Mouse (Mus musculus) heart, embryonic 14.5 days (tissue): ENCODE results near the gene Cacna1g. TPM values are rescaled to one million over a fixed set of nuclear protein-coding genes. Genes with fewer than 3 reads are reported as not detected.
A peak's percentile ranks its signal among the peaks of the same experiment; 100 is the strongest.

Experiments
- ATAC-seq: fragments of 200-750 bp; cut with Nextera tagmentation; 2 replicates; pipeline ENCODE4 v1.8.0; 2017; ENCODE audit warnings: low read depth, moderate TSS enrichment; ENCODE audit not compliant: insufficient number of reproducible peaks, insufficient read depth, low FRiP score
- H3K27ac ChIP-seq, 2 experiments: fragments of 200-500 bp in 1 of 2; fragments of 300-500 bp in 1 of 2; sonication (generic) in 1 of 2; replicated peaks in 1 of 2; 2 replicates each; pipeline ENCODE4 v1.5.1; 2012 to 2014; ENCODE audit warnings: low read depth in 2 of 2, low read length in 2 of 2, control low read depth in 1 of 2, mild to moderate bottlenecking in 1 of 2, mixed read lengths in 1 of 2; ENCODE audit not compliant: control insufficient read depth in 1 of 2, insufficient read depth in 1 of 2
- H3K27me3 ChIP-seq: fragments of 300-500 bp; sonication (generic); 2 replicates; pipeline ENCODE4 v1.6.1; 2014; ENCODE audit warnings: mild to moderate bottlenecking, low read length, control low read depth; ENCODE audit not compliant: control insufficient read depth, insufficient read depth
- H3K36me3 ChIP-seq: fragments of 300-500 bp; sonication (generic); 2 replicates; pipeline ENCODE4 v1.6.1; 2014; ENCODE audit warnings: mild to moderate bottlenecking, control low read depth, low read length, mixed read lengths; ENCODE audit not compliant: control insufficient read depth, insufficient read depth
- H3K4me1 ChIP-seq, 2 experiments: fragments of 200-500 bp in 1 of 2; fragments of 300-500 bp in 1 of 2; sonication (generic) in 1 of 2; 2 replicates each; pipeline ENCODE4 v1.6.1; 2012 to 2014; ENCODE audit warnings: low read length in 2 of 2, control low read depth in 1 of 2, mixed read lengths in 1 of 2; ENCODE audit not compliant: control insufficient read depth in 2 of 2, insufficient read depth in 2 of 2
- H3K4me2 ChIP-seq: fragments of 300-500 bp; sonication (generic); 2 replicates; pipeline ENCODE4 v1.6.1; 2014; ENCODE audit warnings: mild to moderate bottlenecking, low read length
- H3K4me3 ChIP-seq, 2 experiments: fragments of 200-500 bp in 1 of 2; fragments of 300-500 bp in 1 of 2; sonication (generic) in 1 of 2; 2 replicates each; pipeline ENCODE4 v1.5.1; 2012 to 2014; ENCODE audit warnings: low read length in 2 of 2, mild to moderate bottlenecking in 2 of 2, control low read depth in 1 of 2, low read depth in 1 of 2, moderate library complexity in 1 of 2; ENCODE audit not compliant: control insufficient read depth in 1 of 2, insufficient read depth in 1 of 2
- H3K9ac ChIP-seq: fragments of 300-500 bp; sonication (generic); 2 replicates; pipeline ENCODE4 v1.6.1; 2014; ENCODE audit warnings: mild to moderate bottlenecking, low read length
- H3K9me3 ChIP-seq: fragments of 300-500 bp; sonication (generic); 2 replicates; pipeline ENCODE4 v1.6.1; 2016; ENCODE audit warnings: low read length, control low read depth; ENCODE audit not compliant: control insufficient read depth
- WGBS: fragments of 180-500 bp; shearing (Covaris S2); extraction: QIAGEN DNeasy Blood & Tissue Kit; methylation state at CpG from one replicate; pipeline ENCODE4 v1.1.7; 2014; 5-methylcytosine and 5-hydroxymethylcytosine counted together
- polyA plus RNA-seq: library from polyadenylated mRNA; unstranded; fragments of >200 nt; fragmentation: Nextera tagmentation; extraction: Ambion mirVana; gene quantifications from 2 replicates; pipeline ENCODE4 v1.2.1, GENCODE M21; 2014

The Cacna1g gene
- polyA plus RNA-seq, 1 experiment from 2014 or later: 7.7 TPM

GRCm38 (mm10) chr11:94486001-94486400, 12.0 kb upstream of the Cacna1g start, which contains the start of gene Spata20:
TSS of gene Spata20 (minus strand) at chr11:94486179.
- H3K4me1 ChIP-seq: peaks cover 0 to 4% of the 10 kb centered on the region in 2 experiments; a peak in 3 of 4 replicates
- peak within 1 kb of the TSS; percentile 53 for H3K4me2 ChIP-seq
- H3K4me3 ChIP-seq: peak within 1 kb of the TSS in 1 of 2 experiments; percentile 14; a peak in 1 of 4 replicates
- H3K9ac ChIP-seq: no peak within 1 kb of the TSS; the same call in 1 of the 2 replicates
- peaks cover 6% of the 10 kb centered on the region for H3K36me3 ChIP-seq
- no peak within 1 kb of the TSS for H3K27ac ChIP-seq
- peaks cover 17% of the 10 kb centered on the region for H3K27me3 ChIP-seq
- peak; percentile 51 for ATAC-seq
- no peaks in the 10 kb centered on the region for H3K9me3 ChIP-seq
- WGBS: 3% methylated on average over 24 of the region's 24 CpGs

DNA sequence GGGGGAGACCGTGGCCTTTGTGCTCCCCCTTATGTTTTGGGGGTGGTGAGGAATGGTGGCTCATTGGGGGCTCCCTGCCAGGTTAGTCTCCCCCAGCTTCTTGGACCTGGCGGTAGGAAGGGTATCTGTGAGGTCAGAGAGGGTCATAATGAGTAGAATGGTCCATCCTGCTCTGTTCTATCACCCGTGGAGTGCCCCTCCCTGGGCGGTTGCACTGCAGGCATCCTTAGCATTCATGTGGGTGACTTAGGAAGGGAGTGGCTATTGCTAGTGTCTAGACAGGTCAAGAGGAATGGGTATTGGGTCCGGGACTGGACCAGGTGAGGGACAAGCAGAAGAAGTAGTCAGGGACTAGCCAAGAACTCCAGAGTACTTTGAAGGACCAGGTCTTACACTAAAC, 11.2 kb upstream of the Cacna1g start:
- 72% methylated on average over 5 of the region's 5 CpGs for WGBS
- no peak overlapping the region for H3K4me2 ChIP-seq
- no peak overlapping the region for H3K9ac ChIP-seq
- no peaks in the 10 kb centered on the region; the same call in 1 of the 2 replicates for H3K36me3 ChIP-seq
- H3K9me3 ChIP-seq: no peaks in the 10 kb centered on the region
- no peak for ATAC-seq
- peaks cover 0 to 3% of the 10 kb centered on the region in 2 experiments; a peak in 1 of 4 replicates for H3K4me1 ChIP-seq
- peaks cover 13% of the 10 kb centered on the region for H3K27me3 ChIP-seq
- H3K4me3 ChIP-seq: no peak overlapping the region
- H3K27ac ChIP-seq: no peak overlapping the region

DNA sequence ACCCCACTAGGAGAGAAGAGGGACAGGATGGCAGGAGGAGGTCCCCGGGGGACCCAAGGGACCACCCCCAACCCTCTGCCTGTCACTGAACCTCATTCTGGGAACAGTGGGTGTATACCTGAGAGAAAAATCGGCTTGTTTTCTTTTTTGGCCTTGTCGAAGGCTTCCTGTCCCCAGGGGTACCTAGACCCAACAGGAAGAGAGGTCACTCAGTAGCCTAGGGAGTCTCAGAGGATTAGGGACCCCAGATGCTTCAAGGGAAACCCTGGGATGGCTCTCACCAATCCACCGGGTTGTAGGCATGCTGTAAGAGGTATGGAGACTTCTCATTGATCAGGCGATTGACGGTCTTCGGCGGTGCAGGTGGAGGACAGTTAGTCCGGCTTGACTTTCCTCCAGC, 10.6 kb upstream of the Cacna1g start:
- Histone ChIP-seq H3K27ac (no peak overlapping the region), H3K4me3 (no peak overlapping the region), H3K4me1 (peaks cover 0 to 3% of the 10 kb centered on the region in 2 experiments; a peak in 1 of 4 replicates), H3K36me3 (no peaks in the 10 kb centered on the region), H3K27me3 (peaks cover 13% of the 10 kb centered on the region), H3K4me2 (no peak overlapping the region), H3K9me3 (no peaks in the 10 kb centered on the region), H3K9ac (no peak overlapping the region)
- 87% methylated on average over 9 of the region's 9 CpGs for WGBS
- ATAC-seq: no peak

GRCm38 (mm10) chr11:94483921-94484320, 9.9 kb upstream of the Cacna1g start:
- no peak overlapping the region for H3K9ac ChIP-seq
- peaks cover 16% of the 10 kb centered on the region for H3K27me3 ChIP-seq
- WGBS: 74% methylated on average over 14 of the region's 14 CpGs
- H3K9me3 ChIP-seq: no peaks in the 10 kb centered on the region
- H3K36me3 ChIP-seq: no peaks in the 10 kb centered on the region
- H3K4me2 ChIP-seq: no peak overlapping the region
- 0 out of 4 replicates have a peak, but pooled peaks cover 0 to 3% of the 10 kb centered on the region in 2 experiments for H3K4me1 ChIP-seq
- no peak overlapping the region for H3K4me3 ChIP-seq
- H3K27ac ChIP-seq: no peak overlapping the region
- ATAC-seq: no peak

DNA sequence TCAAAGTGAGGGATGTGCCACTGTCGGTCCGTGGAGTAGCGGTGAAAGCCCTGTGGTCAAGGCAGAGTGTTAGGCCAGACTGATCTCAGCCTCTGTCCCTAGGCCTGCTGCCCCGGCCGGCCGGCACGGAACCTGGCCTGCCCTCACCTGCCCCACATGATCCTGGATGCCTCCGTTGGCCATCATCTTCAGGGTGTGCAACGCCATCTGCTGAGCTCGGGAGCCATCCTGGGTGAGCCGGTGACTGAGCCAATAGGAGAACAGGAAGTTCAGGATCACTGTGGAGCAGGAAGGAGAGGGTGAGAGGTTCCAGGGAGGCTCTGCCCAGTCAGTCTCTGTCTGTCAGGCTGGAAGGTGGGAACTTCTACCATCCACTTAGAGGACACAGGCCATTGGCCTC, 9.4 kb upstream of the Cacna1g start:
- Histone ChIP-seq H3K4me3 (no peak overlapping the region), H3K4me1 (0 out of 4 replicates have a peak, but pooled peaks cover 0 to 3% of the 10 kb centered on the region in 2 experiments), H3K27ac (no peak overlapping the region), H3K36me3 (no peaks in the 10 kb centered on the region), H3K9ac (no peak overlapping the region), H3K9me3 (no peaks in the 10 kb centered on the region), H3K4me2 (no peak overlapping the region), H3K27me3 (peaks cover 20% of the 10 kb centered on the region)
- ATAC-seq: no peak
- 75% methylated on average over 11 of the region's 11 CpGs for WGBS

DNA sequence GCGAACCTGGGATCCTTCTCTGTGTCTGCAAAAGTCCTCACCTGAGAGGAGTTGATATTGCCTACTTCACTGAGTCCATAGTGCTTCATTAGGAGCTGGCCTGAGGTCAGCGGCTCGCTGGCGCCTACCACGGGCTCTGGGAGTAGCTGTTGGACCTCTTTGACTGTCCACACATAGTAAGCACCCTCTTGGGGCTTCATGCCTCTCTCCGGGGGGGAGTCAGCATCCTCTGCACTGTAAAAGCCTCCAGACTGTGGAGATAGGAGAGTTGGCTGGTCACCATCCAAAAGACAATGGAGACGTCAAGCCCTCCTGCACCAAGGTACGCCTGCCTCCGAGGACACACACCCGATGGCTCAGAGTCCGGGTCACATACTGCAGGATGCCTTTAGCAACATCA, 8.7 kb upstream of the Cacna1g start:
- Histone ChIP-seq H3K4me1 (0 out of 4 replicates have a peak, but pooled peaks cover 0 to 3% of the 10 kb centered on the region in 2 experiments), H3K36me3 (no peaks in the 10 kb centered on the region), H3K4me3 (no peak overlapping the region), H3K4me2 (no peak overlapping the region), H3K9me3 (no peaks in the 10 kb centered on the region), H3K27ac (no peak overlapping the region), H3K27me3 (peaks cover 27% of the 10 kb centered on the region), H3K9ac (no peak overlapping the region)
- ATAC-seq: no peak
- 92% methylated on average over 11 of the region's 11 CpGs for WGBS

- Histone ChIP-seq H3K9me3 (no peaks in the 10 kb centered on the region), H3K27ac (no peak overlapping the region), H3K4me1 (0 out of 4 replicates have a peak, but pooled peaks cover 0 to 3% of the 10 kb centered on the region in 2 experiments), H3K27me3 (peaks cover 34% of the 10 kb centered on the region), H3K9ac (no peak overlapping the region), H3K36me3 (no peaks in the 10 kb centered on the region), H3K4me3 (no peak overlapping the region), H3K4me2 (no peak overlapping the region)
- no peak for ATAC-seq
- 93% methylated on average over 7 of the region's 7 CpGs for WGBS
Observed at GRCm38 (mm10) chr11:94481963-94482362, 8.0 kb upstream of the Cacna1g start.

DNA sequence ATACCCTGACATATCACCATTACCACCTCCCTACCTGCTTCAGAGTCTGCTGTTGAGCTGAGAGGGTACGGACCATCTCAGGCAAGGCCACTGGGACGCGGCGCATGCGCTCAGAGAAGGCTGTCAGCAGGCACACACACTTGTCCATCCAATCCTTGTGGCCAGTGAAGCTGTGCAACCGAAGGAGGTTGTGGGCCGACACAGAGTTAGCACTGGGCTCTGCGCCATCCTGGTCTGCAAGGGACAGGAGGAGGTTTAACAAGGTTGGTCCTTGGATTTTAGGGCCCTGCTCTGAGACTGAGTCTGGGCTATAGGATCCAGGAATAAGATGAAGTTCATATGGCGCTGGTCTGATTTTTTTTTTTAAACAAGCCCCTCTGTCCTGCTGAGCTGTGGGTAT, 6.4 kb upstream of the Cacna1g start:
- H3K9me3 ChIP-seq: no peaks in the 10 kb centered on the region
- ATAC-seq: no peak
- no peak overlapping the region for H3K4me2 ChIP-seq
- no peak overlapping the region for H3K27ac ChIP-seq
- H3K36me3 ChIP-seq: no peaks in the 10 kb centered on the region
- no peak overlapping the region for H3K4me3 ChIP-seq
- H3K9ac ChIP-seq: no peak overlapping the region
- peaks cover 0 to 7% of the 10 kb centered on the region in 2 experiments; a peak in 1 of 4 replicates for H3K4me1 ChIP-seq
- 76% methylated on average over 9 of the region's 9 CpGs for WGBS
- peaks cover 40% of the 10 kb centered on the region for H3K27me3 ChIP-seq
